Mouse (Mus musculus) heart, embryonic 12.5 days (tissue): ENCODE data around the gene Rbm6. TPM values are rescaled to one million over a fixed set of nuclear protein-coding genes. Genes with fewer than 3 reads are reported as not detected.

Source experiments
- ATAC-seq: fragments of 200-750 bp; cut with Nextera tagmentation; 2 replicates; pipeline ENCODE4 v1.8.0; 2017; ENCODE audit warnings: moderate TSS enrichment, moderate library complexity; ENCODE audit not compliant: insufficient number of reproducible peaks, low FRiP score
- H3K27ac ChIP-seq: fragments of 300-500 bp; sonication (generic); 2 replicates; pipeline ENCODE4 v1.5.1; 2016; ENCODE audit warnings: mild to moderate bottlenecking, moderate library complexity; ENCODE audit not compliant: poor library complexity, severe bottlenecking
- H3K27me3 ChIP-seq: fragments of 300-500 bp; sonication (generic); replicated peaks from 2 replicates; pipeline ENCODE4 v1.6.1; 2016; ENCODE audit warnings: mild to moderate bottlenecking, moderate library complexity
- H3K36me3 ChIP-seq: fragments of 300-500 bp; sonication (generic); 2 replicates; pipeline ENCODE4 v1.6.1; 2016; ENCODE audit warnings: mild to moderate bottlenecking, moderate library complexity
- H3K4me1 ChIP-seq: fragments of 300-500 bp; sonication (generic); replicated peaks from 2 replicates; pipeline ENCODE4 v1.6.1; 2016; ENCODE audit warnings: mild to moderate bottlenecking
- H3K4me2 ChIP-seq: fragments of 300-500 bp; sonication (generic); 2 replicates; pipeline ENCODE4 v1.6.1; 2016; ENCODE audit warnings: mild to moderate bottlenecking, moderate library complexity
- H3K4me3 ChIP-seq: fragments of 300-500 bp; sonication (generic); 2 replicates; pipeline ENCODE4 v1.5.1; 2016; ENCODE audit warnings: mild to moderate bottlenecking
- H3K9ac ChIP-seq: fragments of 300-500 bp; sonication (generic); 2 replicates; pipeline ENCODE4 v1.6.1; 2016; ENCODE audit warnings: mild to moderate bottlenecking, moderate library complexity
- H3K9me3 ChIP-seq: fragments of 300-500 bp; sonication (generic); replicated peaks from 2 replicates; pipeline ENCODE4 v1.6.1; 2016; ENCODE audit warnings: mild to moderate bottlenecking, moderate library complexity
- WGBS: fragments of 180-500 bp; shearing (Covaris S2); methylation state at CpG from one replicate; pipeline ENCODE4 v1.1.7; 2016; 5-methylcytosine and 5-hydroxymethylcytosine counted together
- polyA plus RNA-seq: library from polyadenylated mRNA; unstranded; fragments of >200 nt; fragmentation: Nextera tagmentation; extraction: Ambion mirVana; gene quantifications from 2 replicates; pipeline ENCODE4 v1.2.1, GENCODE M21; 2016

Gene Rbm6
- polyA plus RNA-seq = 56.4 and 61.8 TPM in 2 replicates

DNA sequence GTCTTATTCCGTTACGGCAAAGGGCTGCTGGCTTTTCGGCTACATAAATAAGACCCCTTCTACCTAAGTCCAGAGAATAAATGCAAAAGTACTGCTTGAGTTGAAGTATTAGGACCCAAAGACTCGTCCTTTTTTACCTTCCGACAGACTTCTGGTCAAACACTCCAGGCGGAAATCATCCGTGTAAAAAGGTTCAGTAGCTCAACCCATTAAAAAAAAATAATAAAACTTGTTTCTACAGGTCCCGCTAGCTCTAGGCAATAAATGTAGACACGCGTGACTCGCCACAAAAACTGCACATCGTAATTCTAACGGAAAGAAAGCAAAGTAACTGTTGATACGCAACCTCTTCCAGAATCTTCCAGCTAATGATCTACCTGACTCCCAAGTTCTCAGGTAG is at the start of gene Rbm6:
TSS of gene Rbm6 (minus strand) at position 101 of the 400 bp plus-strand sequence.
- Histone ChIP-seq H3K4me2 (peak within 1 kb of the TSS; percentile 91), H3K36me3 (0 out of 2 replicates have a peak, but pooled peaks cover 2% of the 10 kb centered on the region), H3K4me3 (peak within 1 kb of the TSS; percentile 97), H3K4me1 (peaks cover 15% of the 10 kb centered on the region), H3K27ac (peak within 1 kb of the TSS; percentile 97), H3K9me3 (no peaks in the 10 kb centered on the region), H3K9ac (peak within 1 kb of the TSS; percentile 97), H3K27me3 (0 out of 2 replicates have a peak, but pooled peaks cover 4% of the 10 kb centered on the region)
- 9% methylated on average over 14 of the region's 14 CpGs for WGBS
- ATAC-seq = no peak

DNA sequence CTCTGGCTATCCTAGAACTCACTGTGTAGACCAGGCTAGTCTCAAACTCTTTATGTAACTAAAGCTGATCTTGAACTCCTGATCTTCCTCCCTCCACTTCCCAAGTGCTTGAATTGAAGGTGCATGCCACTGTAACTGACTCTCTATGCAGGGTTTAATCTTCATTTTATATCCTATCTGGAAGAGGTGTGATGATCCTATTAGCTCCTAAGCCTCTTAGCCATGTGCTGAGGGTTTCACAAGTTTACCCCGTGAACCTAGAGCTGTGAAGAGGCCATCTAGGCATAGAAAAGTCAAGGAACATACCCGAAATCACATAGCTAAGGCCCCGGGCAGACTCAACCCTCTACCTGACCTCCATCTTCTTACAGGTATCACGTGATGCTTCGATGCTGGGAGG is 46.4 kb upstream of the Rbm6 start:
- Histone ChIP-seq H3K4me2 (no peak overlapping the region), H3K9me3 (no peaks in the 10 kb centered on the region), H3K4me1 (peaks cover 27% of the 10 kb centered on the region), H3K4me3 (no peak overlapping the region), H3K36me3 (no peaks in the 10 kb centered on the region), H3K9ac (no peak overlapping the region), H3K27me3 (peaks cover 34% of the 10 kb centered on the region), H3K27ac (no peak overlapping the region)
- ATAC-seq = no peak
- 73% methylated on average over 5 of the region's 5 CpGs for WGBS

DNA sequence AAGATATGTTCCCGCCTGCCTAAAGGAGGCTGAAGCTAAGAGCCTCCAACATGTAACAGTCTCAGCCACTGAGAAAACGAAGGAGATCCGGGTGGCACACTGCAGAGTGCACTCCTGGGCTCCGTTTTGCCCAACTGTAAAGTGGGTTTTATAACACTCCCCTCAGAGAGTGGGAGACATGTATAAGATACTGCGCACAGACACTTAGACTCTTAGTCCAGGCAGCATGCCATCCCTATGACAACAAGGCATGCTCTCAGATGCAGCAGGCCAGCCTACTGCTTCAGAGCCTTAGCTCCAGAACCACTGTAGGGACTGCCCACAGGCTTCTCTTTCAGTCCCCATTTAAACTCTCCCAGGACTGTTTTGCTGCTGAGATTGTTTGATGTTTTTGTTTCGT is 45.8 kb upstream of the Rbm6 start:
- H3K9me3 ChIP-seq = no peaks in the 10 kb centered on the region
- no peak overlapping the region for H3K27ac ChIP-seq
- no peak overlapping the region for H3K4me3 ChIP-seq
- H3K9ac ChIP-seq = no peak overlapping the region
- no peaks in the 10 kb centered on the region for H3K36me3 ChIP-seq
- 67% methylated on average over 6 of the region's 6 CpGs for WGBS
- H3K27me3 ChIP-seq = peaks cover 39% of the 10 kb centered on the region
- peaks cover 22% of the 10 kb centered on the region for H3K4me1 ChIP-seq
- no peak overlapping the region for H3K4me2 ChIP-seq
- no peak for ATAC-seq

DNA sequence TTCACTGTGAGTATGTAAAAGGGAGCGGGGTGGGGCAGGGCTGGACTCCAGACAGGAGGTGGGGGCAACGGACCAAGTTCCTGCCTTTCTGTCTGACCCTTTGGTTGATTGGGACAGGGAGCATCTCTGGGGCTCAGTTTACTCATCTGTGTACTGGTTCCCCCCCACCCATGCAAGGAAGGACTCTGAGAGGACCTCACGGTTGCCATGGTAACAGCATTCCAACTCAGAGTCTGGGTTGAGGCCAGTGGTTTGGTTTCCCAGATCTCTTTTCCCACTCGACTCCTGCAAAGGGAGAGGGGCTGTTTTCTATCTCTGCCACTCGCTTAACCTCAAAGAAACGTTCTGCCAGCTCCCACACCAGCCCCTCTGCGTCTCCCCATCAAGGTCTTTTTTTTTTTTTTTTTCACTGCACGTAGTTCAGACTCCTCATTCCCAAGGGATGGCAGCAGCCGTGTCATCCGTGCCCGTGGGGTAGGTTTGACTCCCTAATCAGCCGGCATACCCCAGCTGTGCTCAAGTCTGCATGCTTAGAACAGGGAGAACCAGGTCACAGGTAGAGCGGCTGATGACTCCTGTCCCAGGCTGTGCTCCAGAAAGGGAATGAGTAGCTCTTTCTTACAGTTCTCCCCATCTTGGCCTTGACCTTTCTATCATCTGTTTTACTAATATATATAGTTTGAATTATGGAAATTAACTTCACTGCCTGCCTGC is 45.0 kb upstream of the Rbm6 start:
- H3K4me2 ChIP-seq = no peak overlapping the region
- no peak overlapping the region for H3K9ac ChIP-seq
- WGBS = 31% methylated on average over 13 of the region's 13 CpGs
- peaks cover 39% of the 10 kb centered on the region for H3K27me3 ChIP-seq
- no peak overlapping the region for H3K4me3 ChIP-seq
- no peaks in the 10 kb centered on the region for H3K36me3 ChIP-seq
- H3K4me1 ChIP-seq = peaks cover 17% of the 10 kb centered on the region
- H3K9me3 ChIP-seq = no peaks in the 10 kb centered on the region
- no peak overlapping the region for H3K27ac ChIP-seq
- no peak for ATAC-seq

DNA sequence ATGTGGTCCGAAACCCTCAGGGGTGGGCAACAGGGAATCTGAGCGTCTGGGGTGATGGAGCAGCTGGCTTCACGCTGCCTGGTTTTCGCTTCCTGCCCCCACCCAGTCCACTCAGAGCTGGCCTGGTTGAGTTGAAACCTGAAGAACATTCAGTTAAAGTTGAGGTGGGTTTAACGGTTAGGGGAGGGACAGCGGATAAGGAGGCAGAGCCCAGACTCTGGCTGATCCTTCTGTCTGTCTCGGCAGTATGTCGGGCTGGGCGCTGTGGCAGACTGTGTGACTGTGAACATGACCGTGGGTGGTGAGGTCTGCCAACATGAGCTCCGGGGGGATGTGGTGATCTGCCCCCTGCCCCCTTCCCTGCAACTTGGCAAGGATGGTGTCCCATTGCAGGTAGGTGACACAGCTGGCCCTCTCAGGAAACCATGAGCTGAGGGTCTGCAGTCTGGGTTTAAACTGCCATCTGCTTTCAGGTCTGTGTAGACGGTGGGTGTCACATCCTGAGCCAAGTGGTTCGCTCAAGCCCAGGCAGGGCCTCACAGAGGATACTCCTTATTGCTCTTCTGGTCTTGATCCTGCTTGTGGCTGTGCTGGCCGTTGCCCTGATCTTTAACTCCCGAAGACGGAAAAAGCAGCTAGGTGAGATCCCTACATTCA is 41.9 kb upstream of the Rbm6 start:
- Histone ChIP-seq H3K4me3 (no peak overlapping the region), H3K4me1 (peaks cover 29% of the 10 kb centered on the region)
- 68% methylated on average over 16 of the region's 16 CpGs for WGBS

DNA sequence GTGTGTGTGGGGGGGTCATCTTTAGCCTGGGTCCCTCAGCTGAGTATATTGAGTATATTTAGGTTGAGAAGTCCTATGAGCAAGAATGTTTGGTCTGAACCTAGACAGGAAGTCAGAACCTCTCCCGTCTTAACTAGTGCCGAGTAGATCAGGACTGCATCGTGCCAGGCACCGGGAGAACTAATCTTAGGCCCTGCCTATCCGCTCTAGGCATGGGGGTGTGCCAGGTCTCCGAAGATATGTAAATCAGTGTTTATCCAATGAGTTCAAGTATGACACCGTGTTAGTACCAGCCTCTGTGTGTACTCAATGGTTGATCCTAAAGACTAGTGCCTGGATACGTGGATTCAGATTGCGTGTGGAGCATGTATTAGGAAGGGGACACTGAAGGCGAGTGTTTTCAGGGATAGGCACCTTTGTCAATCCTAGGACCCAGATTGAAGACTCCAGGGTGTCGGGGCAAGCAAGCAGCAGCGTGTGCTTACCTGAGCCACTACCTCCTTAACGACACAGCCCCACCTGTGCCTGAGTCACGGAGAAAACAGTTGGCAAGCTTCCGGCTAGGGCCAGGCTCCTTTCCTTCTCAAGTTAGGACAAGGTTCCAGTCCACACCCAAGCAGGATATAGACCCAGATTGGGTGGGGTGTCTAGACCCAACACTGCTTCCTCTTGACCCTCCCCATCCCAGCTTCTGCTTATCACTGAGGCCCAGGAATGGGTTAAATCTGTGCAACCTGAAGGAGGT is 37.2 kb upstream of the Rbm6 start:
- H3K27ac ChIP-seq = peak overlapping the region; percentile 23; the same call in 1 of the 2 replicates
- H3K4me1 ChIP-seq = peaks cover 54% of the 10 kb centered on the region
- H3K36me3 ChIP-seq = no peaks in the 10 kb centered on the region
- H3K9me3 ChIP-seq = no peaks in the 10 kb centered on the region
- ATAC-seq = no peak
- H3K27me3 ChIP-seq = peaks cover 18% of the 10 kb centered on the region
- no peak overlapping the region for H3K4me3 ChIP-seq
- 66% methylated on average over 15 of the region's 15 CpGs for WGBS
- peak overlapping the region; percentile 20 for H3K4me2 ChIP-seq
- no peak overlapping the region for H3K9ac ChIP-seq

More for the DNA sequence above, 41.9 kb upstream of the Rbm6 start:
- H3K9me3 ChIP-seq = no peaks in the 10 kb centered on the region
- no peak for ATAC-seq
- H3K27ac ChIP-seq = no peak overlapping the region
- H3K9ac ChIP-seq = no peak overlapping the region
- H3K4me2 ChIP-seq = no peak overlapping the region
- peaks cover 44% of the 10 kb centered on the region for H3K27me3 ChIP-seq
- no peaks in the 10 kb centered on the region for H3K36me3 ChIP-seq

DNA sequence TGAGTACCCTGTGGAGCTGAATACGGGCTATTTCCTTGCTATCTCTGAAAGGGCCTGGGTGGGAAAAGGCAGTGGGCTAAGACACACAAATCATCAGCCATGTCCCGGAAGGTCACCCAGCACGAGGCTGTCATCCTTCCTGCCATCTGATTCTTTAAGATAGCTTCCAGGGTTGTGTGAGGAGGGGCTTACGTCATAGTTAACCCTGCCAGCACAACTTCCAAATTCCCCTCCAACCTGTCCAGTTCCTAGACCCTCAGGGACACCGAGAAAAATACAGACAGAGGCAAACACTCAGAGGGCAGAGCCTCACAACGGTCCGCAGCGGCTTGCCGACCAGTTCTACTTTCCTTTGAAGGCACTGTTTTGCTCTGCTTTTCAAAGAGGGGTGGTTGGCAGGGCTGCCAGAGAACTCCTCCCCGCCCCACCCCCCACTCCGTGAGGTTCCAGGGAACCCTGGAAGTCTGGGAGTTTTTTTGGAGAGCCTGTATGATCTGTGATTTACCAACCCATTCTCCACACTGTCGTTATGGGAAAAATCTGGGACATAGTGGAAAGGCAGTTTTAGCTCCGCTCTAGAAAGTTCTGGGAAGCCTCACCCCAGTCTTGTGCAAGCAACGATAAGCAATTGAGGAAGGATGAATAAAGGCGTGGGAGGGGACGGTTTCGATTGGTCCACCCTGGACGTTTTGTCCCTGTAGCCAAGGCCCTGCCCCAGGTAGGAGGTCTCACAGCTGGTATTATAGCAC is 35.5 kb upstream of the Rbm6 start:
- Histone ChIP-seq H3K4me1 (peaks cover 56% of the 10 kb centered on the region), H3K9me3 (no peaks in the 10 kb centered on the region), H3K9ac (peak overlapping the region; percentile 51), H3K27ac (peak overlapping the region; percentile 1; the same call in 1 of the 2 replicates), H3K27me3 (peaks cover 9% of the 10 kb centered on the region; the same call in 1 of the 2 replicates), H3K4me2 (peak overlapping the region; percentile 90), H3K36me3 (no peaks in the 10 kb centered on the region), H3K4me3 (peak overlapping the region; percentile 48)
- WGBS = 28% methylated on average over 18 of the region's 18 CpGs
- no peak for ATAC-seq

DNA sequence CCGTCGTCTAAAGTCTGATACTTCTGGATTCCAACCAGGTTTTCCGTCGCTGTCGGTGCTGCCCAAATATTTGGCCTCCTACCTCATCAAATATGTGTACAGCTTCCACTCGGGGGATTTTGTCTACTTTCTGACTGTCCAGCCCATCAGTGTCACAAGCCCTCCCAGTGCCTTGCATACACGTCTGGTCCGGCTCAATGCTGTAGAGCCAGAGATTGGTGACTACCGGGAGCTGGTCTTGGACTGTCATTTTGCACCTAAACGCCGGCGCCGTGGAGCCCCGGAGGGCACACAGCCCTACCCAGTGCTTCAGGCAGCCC is 34.7 kb upstream of the Rbm6 start:
- WGBS = 70% methylated on average over 14 of the region's 14 CpGs
- H3K27ac ChIP-seq = no peak overlapping the region
- no peak for ATAC-seq
- peaks cover 50% of the 10 kb centered on the region for H3K4me1 ChIP-seq
- peaks cover 4% of the 10 kb centered on the region; the same call in 1 of the 2 replicates for H3K36me3 ChIP-seq
- H3K4me2 ChIP-seq = peak overlapping the region; percentile 90
- peaks cover 12% of the 10 kb centered on the region for H3K27me3 ChIP-seq
- no peaks in the 10 kb centered on the region for H3K9me3 ChIP-seq
- H3K4me3 ChIP-seq = peak overlapping the region; percentile 48
- H3K9ac ChIP-seq = peak overlapping the region; percentile 51; the same call in 1 of the 2 replicates

DNA sequence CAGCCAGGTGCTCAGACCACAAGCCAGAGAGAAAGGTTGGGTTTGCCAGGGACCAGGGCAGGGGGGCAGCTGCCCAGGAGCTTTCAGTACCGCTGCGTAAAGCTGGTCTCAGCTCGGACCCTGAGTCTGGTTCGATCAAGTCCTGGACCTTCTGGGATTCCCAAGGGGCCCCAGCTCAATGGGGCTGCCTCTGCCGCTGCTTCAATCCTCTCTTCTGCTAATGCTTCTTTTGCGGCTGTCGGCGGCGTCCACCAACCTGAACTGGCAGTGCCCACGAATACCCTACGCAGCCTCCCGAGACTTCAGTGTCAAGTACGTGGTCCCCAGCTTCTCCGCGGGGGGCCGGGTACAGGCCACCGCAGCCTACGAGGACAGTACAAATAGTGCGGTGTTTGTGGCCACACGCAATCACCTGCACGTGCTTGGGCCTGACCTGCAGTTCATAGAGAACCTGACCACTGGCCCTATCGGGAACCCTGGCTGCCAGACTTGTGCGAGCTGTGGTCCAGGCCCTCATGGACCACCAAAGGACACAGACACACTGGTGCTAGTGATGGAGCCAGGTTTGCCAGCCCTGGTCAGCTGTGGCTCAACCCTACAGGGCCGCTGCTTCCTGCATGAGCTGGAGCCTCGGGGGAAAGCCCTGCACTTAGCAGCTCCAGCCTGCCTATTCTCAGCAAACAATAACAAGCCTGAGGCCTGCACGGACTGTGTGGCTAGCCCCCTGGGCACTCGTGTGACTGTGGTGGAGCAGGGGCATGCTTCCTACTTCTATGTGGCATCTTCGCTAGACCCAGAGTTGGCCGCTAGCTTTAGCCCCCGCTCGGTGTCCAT is 34.1 kb upstream of the Rbm6 start:
- peaks cover 8% of the 10 kb centered on the region; the same call in 1 of the 2 replicates for H3K36me3 ChIP-seq
- peak overlapping the region; percentile 70 for H3K9ac ChIP-seq
- peaks cover 17% of the 10 kb centered on the region for H3K27me3 ChIP-seq
- peak overlapping the region; percentile 48 for H3K4me3 ChIP-seq
- peak overlapping the region; percentile 90 for H3K4me2 ChIP-seq
- no peak overlapping the region for H3K27ac ChIP-seq
- ATAC-seq = no peak
- H3K4me1 ChIP-seq = peaks cover 48% of the 10 kb centered on the region
- 51% methylated on average over 31 of the region's 31 CpGs for WGBS
- no peaks in the 10 kb centered on the region for H3K9me3 ChIP-seq
